Mouse (Mus musculus) midbrain, embryonic 16.5 days (tissue): ENCODE measurements around the gene Jpt2. TPM values are rescaled to one million over a fixed set of nuclear protein-coding genes. Genes with fewer than 3 reads are reported as not detected.

ENCODE experiments used
- ATAC-seq: fragments of 200-750 bp; cut with Nextera tagmentation; 2 replicates; pipeline ENCODE4 v1.8.0; 2017; ENCODE audit warnings: moderate TSS enrichment
- H3K27ac ChIP-seq: fragments of 300-500 bp; sonication (generic); 2 replicates; pipeline ENCODE4 v1.5.1; 2014; ENCODE audit warnings: mild to moderate bottlenecking, low read length, mixed read lengths
- H3K27me3 ChIP-seq: fragments of 300-500 bp; sonication (generic); 2 replicates; pipeline ENCODE4 v1.6.1; 2014; ENCODE audit warnings: low read depth, low read length, mixed read lengths; ENCODE audit not compliant: control insufficient read depth, insufficient read depth
- H3K36me3 ChIP-seq: fragments of 300-500 bp; sonication (generic); 2 replicates; pipeline ENCODE4 v1.6.1; 2014; ENCODE audit warnings: mild to moderate bottlenecking, low read length, moderate library complexity, mixed read lengths; ENCODE audit not compliant: control insufficient read depth, insufficient read depth
- H3K4me1 ChIP-seq: fragments of 300-500 bp; sonication (generic); 2 replicates; pipeline ENCODE4 v1.6.1; 2014; ENCODE audit warnings: mild to moderate bottlenecking, low read length, mixed read lengths; ENCODE audit not compliant: control insufficient read depth, insufficient read depth
- H3K4me2 ChIP-seq: fragments of 300-500 bp; sonication (generic); 2 replicates; pipeline ENCODE4 v1.6.1; 2014; ENCODE audit warnings: mild to moderate bottlenecking, low read length, mixed read lengths
- H3K4me3 ChIP-seq: fragments of 300-500 bp; sonication (generic); 2 replicates; pipeline ENCODE4 v1.5.1; 2014; ENCODE audit warnings: low read depth, mild to moderate bottlenecking, low read length, moderate library complexity, mixed read lengths
- H3K9ac ChIP-seq: fragments of 300-500 bp; sonication (generic); 2 replicates; pipeline ENCODE4 v1.6.1; 2014; ENCODE audit warnings: low read depth, low read length, mixed read lengths
- H3K9me3 ChIP-seq: fragments of 300-500 bp; sonication (generic); replicated peaks from 2 replicates; pipeline ENCODE4 v1.6.1; 2014; ENCODE audit warnings: mild to moderate bottlenecking, low read length, mixed read lengths; ENCODE audit not compliant: control insufficient read depth, poor library complexity, severe bottlenecking
- WGBS: fragments of 180-500 bp; shearing (Covaris S2); extraction: QIAGEN DNeasy Blood & Tissue Kit; methylation state at CpG from one replicate; pipeline ENCODE4 v1.1.7; 2014; 5-methylcytosine and 5-hydroxymethylcytosine counted together
- polyA plus RNA-seq: library from polyadenylated mRNA; unstranded; fragments of >200 nt; fragmentation: Nextera tagmentation; extraction: Ambion mirVana; gene quantifications from 2 replicates; pipeline ENCODE4 v1.2.1, GENCODE M21; 2015

Gene Jpt2
- polyA plus RNA-seq, 1 experiment from 2014 or later = 86.2 TPM

GRCm38 (mm10) chr17:24893276-24893675 lies 67.2 kb downstream of the Jpt2 start:
- no peak overlapping the region for H3K27ac ChIP-seq
- H3K4me3 ChIP-seq = no peak overlapping the region
- H3K36me3 ChIP-seq = peaks cover 28% of the 10 kb centered on the region
- ATAC-seq = no peak
- no peak overlapping the region for H3K4me2 ChIP-seq
- 92% methylated on average over 2 of the region's 2 CpGs for WGBS
- H3K27me3 ChIP-seq = no peaks in the 10 kb centered on the region
- H3K4me1 ChIP-seq = peaks cover 43% of the 10 kb centered on the region
- no peaks in the 10 kb centered on the region for H3K9me3 ChIP-seq
- H3K9ac ChIP-seq = no peak overlapping the region; the same call in 1 of the 2 replicates

- H3K4me1 ChIP-seq = peaks cover 47% of the 10 kb centered on the region
- no peak overlapping the region for H3K4me2 ChIP-seq
- no peaks in the 10 kb centered on the region for H3K9me3 ChIP-seq
- no peak overlapping the region for H3K27ac ChIP-seq
- no peak for ATAC-seq
- peaks cover 26% of the 10 kb centered on the region for H3K36me3 ChIP-seq
- no peaks in the 10 kb centered on the region for H3K27me3 ChIP-seq
- WGBS = 85% methylated on average over 12 of the region's 12 CpGs
- H3K4me3 ChIP-seq = no peak overlapping the region
- no peak overlapping the region for H3K9ac ChIP-seq
These were observed 67.7 kb downstream of the Jpt2 start for GRCm38 (mm10) chr17:24892785-24893184.

GRCm38 (mm10) chr17:24891321-24891720 lies 69.2 kb downstream of the Jpt2 start:
- WGBS = 88% methylated on average over 12 of the region's 13 CpGs
- Histone ChIP-seq H3K36me3 (peaks cover 26% of the 10 kb centered on the region), H3K4me2 (no peak overlapping the region)

GRCm38 (mm10) chr17:24890151-24891092 lies 70.1 kb downstream of the Jpt2 start:
- no peak overlapping the region for H3K9ac ChIP-seq
- no peak overlapping the region for H3K27ac ChIP-seq
- no peak overlapping the region for H3K4me2 ChIP-seq
- WGBS = 90% methylated on average over 19 of the region's 19 CpGs
- no peaks in the 10 kb centered on the region for H3K27me3 ChIP-seq
- H3K9me3 ChIP-seq = no peaks in the 10 kb centered on the region
- H3K4me3 ChIP-seq = no peak overlapping the region
- peaks cover 40% of the 10 kb centered on the region for H3K4me1 ChIP-seq
- no peak for ATAC-seq
- H3K36me3 ChIP-seq = peaks cover 26% of the 10 kb centered on the region

More at GRCm38 (mm10) chr17:24891321-24891720, 69.2 kb downstream of the Jpt2 start:
- H3K9me3 ChIP-seq = no peaks in the 10 kb centered on the region
- H3K4me3 ChIP-seq = no peak overlapping the region
- H3K27ac ChIP-seq = no peak overlapping the region
- ATAC-seq = no peak
- H3K9ac ChIP-seq = no peak overlapping the region
- no peaks in the 10 kb centered on the region for H3K27me3 ChIP-seq
- H3K4me1 ChIP-seq = peaks cover 45% of the 10 kb centered on the region

- no peak for ATAC-seq
- Histone ChIP-seq H3K27me3 (no peaks in the 10 kb centered on the region), H3K27ac (no peak overlapping the region), H3K4me2 (no peak overlapping the region), H3K9me3 (no peaks in the 10 kb centered on the region), H3K9ac (no peak overlapping the region), H3K4me3 (no peak overlapping the region), H3K4me1 (peaks cover 38% of the 10 kb centered on the region), H3K36me3 (peaks cover 26% of the 10 kb centered on the region)
- WGBS = 89% methylated on average over 3 of the region's 3 CpGs
These were observed 71.6 kb downstream of the Jpt2 start for GRCm38 (mm10) chr17:24888862-24889261.

Other genes with a start within 250 kb of the Jpt2 start
- gene Rnf151, start 242.6 kb downstream of the Jpt2 start, polyA plus RNA-seq = 0.28 TPM in 1 of 2 replicates, not detected in the other
- gene Rps2, start 242.6 kb downstream of the Jpt2 start, polyA plus RNA-seq = 657 and 682 TPM in 2 replicates
- 264 and 289 TPM in 2 replicates for gene Ndufb10, start 236.2 kb downstream of the Jpt2 start, polyA plus RNA-seq
- gene Rpl3l, start 232.9 kb downstream of the Jpt2 start, polyA plus RNA-seq = not detected in 2 replicates
- gene Msrb1, start 224.0 kb downstream of the Jpt2 start, polyA plus RNA-seq = 14.9 and 17.5 TPM in 2 replicates
- gene Hs3st6, start 207.7 kb downstream of the Jpt2 start, polyA plus RNA-seq = not detected in 2 replicates
- gene Meiob, start 156.4 kb downstream of the Jpt2 start, polyA plus RNA-seq = not detected in 2 replicates
- 62.9 and 72.2 TPM in 2 replicates for gene Hagh, start 120.5 kb downstream of the Jpt2 start, polyA plus RNA-seq
- 19.6 and 20.2 TPM in 2 replicates for gene Fahd1, start 110.3 kb downstream of the Jpt2 start, polyA plus RNA-seq
- gene Igfals, start 94.7 kb downstream of the Jpt2 start, polyA plus RNA-seq = not detected in 2 replicates
- gene Nubp2, start 74.3 kb downstream of the Jpt2 start, polyA plus RNA-seq = 54.3 and 54.7 TPM in 2 replicates
- 85.8 and 90.5 TPM in 2 replicates for gene Spsb3, start 74.0 kb downstream of the Jpt2 start, polyA plus RNA-seq
- 28.6 and 28.8 TPM in 2 replicates for gene Eme2, start 65.6 kb downstream of the Jpt2 start, polyA plus RNA-seq
- gene Mrps34, start 65.6 kb downstream of the Jpt2 start, polyA plus RNA-seq = 72.9 and 77.2 TPM in 2 replicates
- gene Nme3, start 64.2 kb downstream of the Jpt2 start, polyA plus RNA-seq = 79.7 and 88.6 TPM in 2 replicates
- 100 and 104 TPM in 2 replicates for gene Mapk8ip3, start 23.7 kb downstream of the Jpt2 start, polyA plus RNA-seq
- gene Cramp1l, start 55.1 kb upstream of the Jpt2 start, polyA plus RNA-seq = 4.6 and 5.3 TPM in 2 replicates
- 18.8 and 20.1 TPM in 2 replicates for gene Ift140, start 55.4 kb upstream of the Jpt2 start, polyA plus RNA-seq
- 10.3 and 11.1 TPM in 2 replicates for gene Tmem204, start 122.9 kb upstream of the Jpt2 start, polyA plus RNA-seq
- gene Telo2, start 155.3 kb upstream of the Jpt2 start, polyA plus RNA-seq = 51.9 and 53.4 TPM in 2 replicates
- 0.38 TPM in 1 of 2 replicates, not detected in the other for gene Ptx4, start 160.1 kb upstream of the Jpt2 start, polyA plus RNA-seq
- 33.6 and 36.1 TPM in 2 replicates for gene Clcn7, start 172.7 kb upstream of the Jpt2 start, polyA plus RNA-seq
- not detected in 2 replicates for gene Ccdc154, start 201.8 kb upstream of the Jpt2 start, polyA plus RNA-seq
- not detected in 2 replicates for gene Gm38655, start 214.8 kb upstream of the Jpt2 start, polyA plus RNA-seq
- 33.7 and 33.8 TPM in 2 replicates for gene BC003965, start 223.9 kb upstream of the Jpt2 start, polyA plus RNA-seq
- 18.3 and 19.2 TPM in 2 replicates for gene Unkl, start 227.7 kb upstream of the Jpt2 start, polyA plus RNA-seq